ENCODE assay signal across 9 mouse cellular contexts in genomic region chr9:59692145-59692544, GRCm38 (mm10). TPM values are rescaled to one million over a fixed set of nuclear protein-coding genes. Genes with fewer than 3 reads are reported as not detected.
DNase-seq lines count a peak whose midpoint lies in the region; ATAC-seq and TF ChIP-seq lines count a peak whose summit lies in the region.
"Had no signal": no experiment of that assay in that cellular context is flagged by ENCODE, and none has a peak within 500 bp of the region (broad histone marks: within the 10 kb centered on the region; RNA-seq: fewer than 3 reads in every experiment).

No protein-coding gene starts in this region.

- WGBS in embryonic facial prominence, embryonic 15.5 days = 18% methylated on average over 9 of the region's 9 CpGs
- WGBS in hindbrain, embryonic 15.5 days = 30% methylated on average over 9 of the region's 9 CpGs
- WGBS in limb, embryonic 15.5 days = 18% methylated on average over 9 of the region's 9 CpGs

- H3K79me2 ChIP-seq in myocyte (ENCODE audit: control insufficient read depth, insufficient read depth) = peaks cover 6% of the 10 kb centered on the region

- H3K36me3 ChIP-seq in embryonic facial prominence, embryonic 15.5 days = no peaks in the 10 kb centered on the region
- H3K36me3 ChIP-seq in hindbrain, embryonic 15.5 days = no peaks in the 10 kb centered on the region
- no peaks in the 10 kb centered on the region for H3K36me3 ChIP-seq in limb, embryonic 15.5 days
- no peaks in the 10 kb centered on the region for H3K36me3 ChIP-seq in myocyte (ENCODE audit: control insufficient read depth, insufficient read depth)

- H3K9ac ChIP-seq in embryonic facial prominence, embryonic 15.5 days = no peak overlapping the region
- peak overlapping the region; percentile 5; the same call in 1 of the 2 replicates for H3K9ac ChIP-seq in hindbrain, embryonic 15.5 days
- H3K9ac ChIP-seq in limb, embryonic 15.5 days = no peak overlapping the region

- no peaks in the 10 kb centered on the region for H3K27me3 ChIP-seq in embryonic facial prominence, embryonic 15.5 days
- no peaks in the 10 kb centered on the region for H3K27me3 ChIP-seq in hindbrain, embryonic 15.5 days
- H3K27me3 ChIP-seq in limb, embryonic 15.5 days = no peaks in the 10 kb centered on the region
- H3K27me3 ChIP-seq in myocyte (ENCODE audit: control insufficient read depth, insufficient read depth, insufficient read length) = no peaks in the 10 kb centered on the region

- peak; percentile 58 for DNase-seq in adrenal gland, adult 2 months
- DNase-seq in adrenal gland, postnatal 4 days (ENCODE audit: low spot score in 2 of 2) = no peak
- DNase-seq in NIH3T3 (ENCODE audit: low read depth) = peak; percentile 90
- DNase-seq in spleen, postnatal 36 days (ENCODE audit: low spot score in 2 of 2) = no peak

- no peaks in the 10 kb centered on the region for H3K9me3 ChIP-seq in embryonic facial prominence, embryonic 15.5 days (replicated peaks)
- no peaks in the 10 kb centered on the region for H3K9me3 ChIP-seq in hindbrain, embryonic 15.5 days
- no peaks in the 10 kb centered on the region for H3K9me3 ChIP-seq in limb, embryonic 15.5 days

- peak overlapping the region; percentile 37 for H3K4me3 ChIP-seq in embryonic facial prominence, embryonic 15.5 days (replicated peaks)
- H3K4me3 ChIP-seq in hindbrain, embryonic 15.5 days = peak overlapping the region; percentile 29
- H3K4me3 ChIP-seq in limb, embryonic 15.5 days = peak overlapping the region; percentile 34
- peak overlapping the region; percentile 30 for H3K4me3 ChIP-seq in myocyte

- H3ac ChIP-seq in myocyte (ENCODE audit: control insufficient read depth, insufficient read length) = no peak overlapping the region

- H3K4me1 ChIP-seq in embryonic facial prominence, embryonic 15.5 days = peaks cover 36% of the 10 kb centered on the region
- H3K4me1 ChIP-seq in hindbrain, embryonic 15.5 days (replicated peaks) = peaks cover 13% of the 10 kb centered on the region
- peaks cover 23% of the 10 kb centered on the region for H3K4me1 ChIP-seq in limb, embryonic 15.5 days

- peak; percentile 74 for TF ChIP-seq POLR2A in myocyte (IDR thresholded peaks at IDR 0.05; ENCODE audit: insufficient read length, low read depth)

- peak overlapping the region; percentile 90 for H3K27ac ChIP-seq in embryonic facial prominence, embryonic 15.5 days (replicated peaks)
- H3K27ac ChIP-seq in hindbrain, embryonic 15.5 days (replicated peaks) = peak overlapping the region; percentile 11; the same call in 1 of the 2 replicates
- peak overlapping the region; percentile 88 for H3K27ac ChIP-seq in limb, embryonic 15.5 days
- H3K27ac ChIP-seq: macrophage had no signal

- ATAC-seq in embryonic facial prominence, embryonic 15.5 days (ENCODE audit: insufficient number of reproducible peaks, low FRiP score, low TSS enrichment, low read depth) = peak; percentile 67
- ATAC-seq in hindbrain, embryonic 15.5 days (ENCODE audit: low FRiP score, low read depth) = peak; percentile 78
- peak; percentile 62; the same call in 1 of the 2 replicates for ATAC-seq in limb, embryonic 15.5 days (ENCODE audit: insufficient number of reproducible peaks, low FRiP score, low TSS enrichment, low read depth)

- H3K4me2 ChIP-seq in embryonic facial prominence, embryonic 15.5 days (replicated peaks) = peak overlapping the region; percentile 77
- H3K4me2 ChIP-seq in hindbrain, embryonic 15.5 days = peak overlapping the region; percentile 55
- H3K4me2 ChIP-seq in limb, embryonic 15.5 days = peak overlapping the region; percentile 65
- peak overlapping the region; percentile 91 for H3K4me2 ChIP-seq in myocyte (ENCODE audit: low read depth)

TF ChIP-seq in myocyte, 11 proteins besides CTCF, POLR2A, EP300 and RAD21:
- TF ChIP-seq MAX (IDR thresholded peaks at IDR 0.05; ENCODE audit: low read depth) = peak; percentile 80
- TF ChIP-seq POLR2AphosphoS2 (IDR thresholded peaks at IDR 0.05; ENCODE audit: insufficient read length, low read depth) = peak; percentile 91
- TF ChIP-seq SRF (IDR thresholded peaks at IDR 0.05; ENCODE audit: control insufficient read depth, insufficient read length, low read depth) = no peak
- TF ChIP-seq USF1 (IDR thresholded peaks at IDR 0.05; ENCODE audit: low read depth) = peak; percentile 78
- no peak for TF ChIP-seq REST (IDR thresholded peaks at IDR 0.05; ENCODE audit: insufficient read depth, insufficient read length)
- no peak for TF ChIP-seq TCF12 (IDR thresholded peaks at IDR 0.05; ENCODE audit: insufficient read depth, poor library complexity, severe bottlenecking)
- no peak for TF ChIP-seq CEBPB (IDR thresholded peaks at IDR 0.05; ENCODE audit: insufficient read depth, poor library complexity, severe bottlenecking)
- no peak for TF ChIP-seq TCF3 (IDR thresholded peaks at IDR 0.05; ENCODE audit: insufficient read length, low read depth)
TF ChIP-seq in myocyte: peak in this region for 3.

RNA-seq across cellular contexts. Expression of gene Gramd2, which starts 12.2 kb away (rescaled TPM):
- under 1 TPM in 1 of 2 experiments, not detected in 1; 0.40 TPM for total RNA-seq in adrenal gland, adult 2 months (2021)
- polyA plus RNA-seq in adrenal gland, adult 2 months (2012; rRNA removed) = 0.09 and 0.17 TPM in 2 replicates
- total RNA-seq in adrenal gland, postnatal 4 days (2021) = under 1 TPM; 0.28 to 0.42 TPM
- 6.6 and 7.6 TPM in 2 replicates for polyA plus RNA-seq in embryonic facial prominence, embryonic 15.5 days (2015; fragmentation: Nextera tagmentation; extraction: Ambion mirVana)
- 3.9 and 5.2 TPM in 2 replicates for polyA plus RNA-seq in hindbrain, embryonic 15.5 days (2015; fragmentation: Nextera tagmentation; extraction: Ambion mirVana)
- 4.4 and 5.0 TPM in 2 replicates for polyA plus RNA-seq in limb, embryonic 15.5 days (2015; fragmentation: Nextera tagmentation; extraction: Ambion mirVana)
- polyA plus RNA-seq in myocyte (2012; fragmentation: generic; extraction: Trizol) = 1.5 TPM

RNA-seq across cellular contexts. Expression of gene Pkm, which starts 36.0 kb away (rescaled TPM):
- 100 to 1,000 TPM; 766 to 872 TPM for total RNA-seq in adrenal gland, adult 2 months (2021)
- 1,274 and 1,388 TPM in 2 replicates for polyA plus RNA-seq in adrenal gland, adult 2 months (2012; rRNA removed)
- total RNA-seq in adrenal gland, postnatal 4 days (2021) = 100 to 1,000 TPM; 351 to 370 TPM
- polyA plus RNA-seq in embryonic facial prominence, embryonic 15.5 days (2015; fragmentation: Nextera tagmentation; extraction: Ambion mirVana) = 1,163 and 1,229 TPM in 2 replicates
- polyA plus RNA-seq in hindbrain, embryonic 15.5 days (2015; fragmentation: Nextera tagmentation; extraction: Ambion mirVana) = 1,018 and 1,098 TPM in 2 replicates
- 1,195 and 1,260 TPM in 2 replicates for polyA plus RNA-seq in limb, embryonic 15.5 days (2015; fragmentation: Nextera tagmentation; extraction: Ambion mirVana)
- 3,717 TPM for polyA plus RNA-seq in myocyte (2012; fragmentation: generic; extraction: Trizol)

RNA-seq across cellular contexts. Expression of gene Senp8, which starts 58.4 kb away (rescaled TPM):
- 10 to 100 TPM in 1 of 2 experiments, 1 to 10 TPM in 1; 7.5 to 10.4 TPM for total RNA-seq in adrenal gland, adult 2 months (2021)
- polyA plus RNA-seq in adrenal gland, adult 2 months (2012; rRNA removed) = 0.65 and 2.7 TPM in 2 replicates
- total RNA-seq in adrenal gland, postnatal 4 days (2021) = 1 to 10 TPM; 5.1 to 7.5 TPM
- 9.4 and 11.1 TPM in 2 replicates for polyA plus RNA-seq in embryonic facial prominence, embryonic 15.5 days (2015; fragmentation: Nextera tagmentation; extraction: Ambion mirVana)
- polyA plus RNA-seq in hindbrain, embryonic 15.5 days (2015; fragmentation: Nextera tagmentation; extraction: Ambion mirVana) = 10.2 and 11.8 TPM in 2 replicates
- polyA plus RNA-seq in limb, embryonic 15.5 days (2015; fragmentation: Nextera tagmentation; extraction: Ambion mirVana) = 9.2 and 9.9 TPM in 2 replicates
- polyA plus RNA-seq in myocyte (2012; fragmentation: generic; extraction: Trizol) = 2.6 TPM

RNA-seq across cellular contexts. Expression of gene Myo9a, which starts 58.6 kb away (rescaled TPM):
- total RNA-seq in adrenal gland, adult 2 months (2021) = 10 to 100 TPM; 14.1 to 17.5 TPM
- polyA plus RNA-seq in adrenal gland, adult 2 months (2012; rRNA removed) = 0.28 and 0.45 TPM in 2 replicates
- 10 to 100 TPM; 18.2 to 24.5 TPM for total RNA-seq in adrenal gland, postnatal 4 days (2021)
- polyA plus RNA-seq in embryonic facial prominence, embryonic 15.5 days (2015; fragmentation: Nextera tagmentation; extraction: Ambion mirVana) = 13.1 and 13.9 TPM in 2 replicates
- polyA plus RNA-seq in hindbrain, embryonic 15.5 days (2015; fragmentation: Nextera tagmentation; extraction: Ambion mirVana) = 24.6 and 25.1 TPM in 2 replicates
- 12.8 and 15.9 TPM in 2 replicates for polyA plus RNA-seq in limb, embryonic 15.5 days (2015; fragmentation: Nextera tagmentation; extraction: Ambion mirVana)
- polyA plus RNA-seq in myocyte (2012; fragmentation: generic; extraction: Trizol) = 3.5 TPM

Comparison
In these comparisons a context has a peak if more than half of its experiments do, and no peak if none do; other contexts are left out.
1. DNase-seq: peak in adrenal gland, adult 2 months (single experiment) and NIH3T3 (single experiment); none in adrenal gland, postnatal 4 days (0 of 2) and spleen, postnatal 36 days (0 of 2).
2. H3K27ac ChIP-seq: peak in every context shown above with its lines; median percentile 90 in embryonic facial prominence, embryonic 15.5 days; 88 in limb, embryonic 15.5 days; 11 in hindbrain, embryonic 15.5 days.
3. Peak in every context shown above with its lines, with median percentiles within 50 percentile points of each other: ATAC-seq, H3K4me2 ChIP-seq and H3K4me3 ChIP-seq.